Mouse (Mus musculus) gastrocnemius, postnatal 4 days (tissue): ENCODE data around the gene Psmb1. TPM values are rescaled to one million over a fixed set of nuclear protein-coding genes. Genes with fewer than 3 reads are reported as not detected.
"Not testable (repeated sequence)": the region's sequence is repeated elsewhere in the genome, so short reads cannot be mapped to it uniquely, and the experiment has no call there.

Source experiments
- DNase-seq, 2 experiments: peaks; one replicate each; pipeline ENCODE4 v3.0.0; 2021 to 2022; ENCODE audit warnings: low spot score in 2 of 2, mixed read lengths in 2 of 2
- total RNA-seq, 2 experiments: library from RNA; stranded (reverse); gene quantifications; 2 replicates each; pipeline ENCODE4 v1.2.3; 2021

The Psmb1 gene
- total RNA-seq, 2 experiments from 2014 or later: 156 TPM

DNA sequence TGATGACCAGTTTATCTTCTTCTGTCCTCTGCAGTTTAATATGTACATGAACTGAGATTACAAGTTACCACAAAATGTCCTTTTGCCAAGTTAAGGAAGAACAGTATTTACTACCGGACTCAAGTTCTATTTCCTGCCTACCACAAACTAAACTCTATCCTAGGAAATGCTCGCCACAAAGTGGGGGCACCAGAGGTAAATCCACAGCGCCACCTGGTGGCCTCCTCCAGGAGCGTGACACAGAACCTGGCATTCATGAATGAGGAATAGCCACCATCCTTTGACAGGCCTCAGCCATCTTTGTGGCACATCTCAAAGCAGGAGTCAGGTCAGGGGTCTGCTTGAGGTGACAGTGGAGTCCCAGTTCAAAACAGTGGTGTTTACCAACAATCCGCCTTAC is 31.9 kb downstream of the Psmb1 start:
- DNase-seq: peak; percentile 57 to 72

- no peak for DNase-seq
Measured at GRCm38 (mm10) chr17:15461921-15462495, 37.5 kb downstream of the Psmb1 start.

DNA sequence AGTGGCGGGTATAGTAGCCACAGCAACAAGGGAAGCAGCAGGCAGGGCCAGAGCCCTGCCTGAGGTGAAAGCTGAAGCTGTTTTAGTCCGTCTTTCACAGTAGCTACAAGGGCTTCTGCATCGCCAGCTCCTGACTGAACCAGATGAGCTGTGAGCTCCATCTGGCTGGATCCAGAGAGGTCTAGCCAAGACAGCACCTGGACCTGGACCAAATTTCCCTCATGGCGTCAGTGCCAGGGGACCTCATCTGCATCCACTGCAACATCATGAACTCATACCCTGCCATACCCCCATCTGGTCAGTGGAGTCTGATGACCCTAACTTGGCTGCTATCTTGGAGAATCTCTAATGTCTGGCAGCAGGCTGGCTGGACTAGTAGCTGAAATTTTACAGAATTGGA is 39.8 kb downstream of the Psmb1 start:
- DNase-seq: no peak

DNA sequence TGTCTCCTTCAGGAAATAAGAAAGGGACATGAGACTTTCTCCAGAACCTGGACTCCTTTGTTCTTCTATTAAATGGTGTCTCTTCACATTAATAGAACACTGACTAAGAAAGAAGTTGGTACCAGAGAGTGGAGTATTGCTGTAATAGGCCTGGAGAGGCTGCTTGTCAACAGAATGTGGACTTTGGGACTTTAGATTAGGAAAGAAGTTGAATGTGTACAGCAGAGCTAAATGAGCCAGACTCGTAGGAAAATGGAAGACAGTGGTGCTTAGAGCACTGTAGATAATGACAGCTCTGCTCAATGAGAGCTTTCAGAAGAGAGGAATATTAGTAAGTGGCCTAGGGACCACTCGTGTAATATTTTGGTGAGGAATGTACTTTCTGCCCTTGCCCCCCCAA is 43.0 kb downstream of the Psmb1 start:
- DNase-seq: no peak

DNA sequence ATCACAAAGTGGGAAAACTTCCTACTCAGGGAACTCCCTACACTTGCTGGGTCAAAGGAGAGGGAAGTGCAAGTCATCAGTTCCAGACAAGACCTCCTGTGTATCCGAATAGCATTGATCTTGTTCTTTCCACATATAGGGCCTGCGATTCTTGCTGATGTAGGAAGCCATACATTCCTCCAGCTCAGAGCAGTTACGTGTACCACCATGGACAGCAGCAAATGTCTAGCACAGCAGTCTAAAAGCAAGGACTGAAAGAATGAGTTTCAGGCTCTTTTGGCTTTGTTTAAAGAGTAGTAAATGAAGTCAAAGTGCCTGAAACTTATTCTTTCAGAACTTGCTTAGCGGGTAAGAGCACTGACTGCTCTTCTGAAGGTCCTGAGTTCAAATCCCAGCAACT is 44.3 kb downstream of the Psmb1 start:
- DNase-seq: no peak

DNA sequence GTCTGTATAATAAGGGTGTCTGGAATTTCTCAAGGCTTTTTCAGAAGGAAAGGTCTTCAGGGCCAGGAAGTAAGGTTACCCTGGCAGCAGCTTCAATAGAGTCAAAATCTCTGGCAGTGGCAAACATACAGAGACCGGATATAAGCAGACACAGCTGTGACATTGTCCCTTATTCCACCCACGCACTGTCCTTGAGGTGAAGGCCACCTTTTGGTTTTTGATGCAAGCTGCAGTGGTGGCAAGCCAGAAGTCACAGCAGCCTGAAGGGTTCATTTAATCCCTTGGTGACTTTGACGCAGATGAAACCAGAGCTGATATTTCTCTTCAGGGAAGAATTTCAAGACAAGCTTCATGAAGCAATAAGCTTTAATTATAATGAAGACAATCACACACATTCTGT is 49.9 kb downstream of the Psmb1 start:
- DNase-seq: no peak

GRCm38 (mm10) chr17:15449144-15449543 is 50.4 kb downstream of the Psmb1 start:
- DNase-seq: not testable (repeated sequence)

DNA sequence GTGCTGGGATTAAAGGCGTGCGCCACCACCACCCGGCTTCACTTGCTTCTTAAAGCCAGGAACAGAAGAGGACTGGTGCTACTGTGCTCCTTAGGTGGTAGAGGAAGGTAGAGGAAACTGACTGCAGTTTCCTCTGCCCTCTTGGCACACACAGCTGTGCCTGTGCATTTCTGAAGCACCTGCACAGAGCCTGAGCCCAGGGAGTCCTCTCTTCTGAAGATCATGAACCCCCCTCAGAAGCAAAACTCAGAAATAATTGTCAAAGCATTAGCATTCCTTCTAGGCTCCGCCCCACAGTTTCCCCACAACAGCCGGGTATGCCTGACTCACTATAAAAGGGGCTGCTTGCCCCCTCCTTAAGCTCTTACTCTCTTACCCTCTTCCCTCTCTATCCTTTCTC is 51.7 kb downstream of the Psmb1 start:
- DNase-seq: no peak

GRCm38 (mm10) chr17:15445421-15445820 is 54.1 kb downstream of the Psmb1 start:
- no peak for DNase-seq

- DNase-seq: peak in 1 of 2 experiments; percentile 22
Measured at GRCm38 (mm10) chr17:15440463-15441121, 59.0 kb downstream of the Psmb1 start.

- DNase-seq: no peak
Measured at GRCm38 (mm10) chr17:15440067-15440462, 59.5 kb downstream of the Psmb1 start.

DNA sequence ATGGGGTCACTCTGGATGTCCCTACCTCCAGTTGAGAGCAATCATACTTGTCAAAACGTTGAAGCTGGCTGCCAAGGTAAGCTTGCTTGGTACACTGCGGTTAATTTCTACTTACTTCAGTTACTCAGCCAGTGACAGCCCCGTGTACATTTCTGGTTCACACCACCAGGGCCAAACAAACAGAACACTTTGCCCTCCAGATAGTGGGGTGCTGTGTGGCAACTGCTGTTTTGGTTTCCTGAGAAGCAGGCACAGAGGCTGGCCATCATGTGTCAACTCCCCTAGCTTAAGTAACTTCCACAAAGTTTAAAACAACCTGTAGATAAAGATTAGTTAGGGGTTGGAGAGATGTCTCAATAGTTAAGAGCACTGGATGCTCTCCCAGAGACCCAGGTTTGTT is 64.8 kb downstream of the Psmb1 start:
- DNase-seq: no peak

DNA sequence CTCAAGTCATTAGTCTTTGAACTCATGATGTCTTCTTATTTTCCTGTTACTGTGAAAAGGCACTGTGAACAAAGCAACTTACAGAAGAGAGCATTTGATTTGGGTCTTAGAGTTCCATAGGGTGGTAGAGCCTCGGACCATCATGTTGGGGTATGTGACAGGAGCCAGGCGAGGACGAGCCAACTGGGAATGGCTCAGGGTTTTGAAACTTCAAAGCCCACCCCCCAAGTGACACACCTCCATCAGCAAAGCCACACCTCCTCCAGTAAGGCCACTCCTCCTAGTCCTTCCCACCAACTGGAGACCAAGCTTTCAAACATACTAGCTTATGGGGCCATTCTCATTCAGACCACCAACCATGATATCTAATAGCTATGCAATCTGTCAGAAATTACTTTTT is 67.5 kb downstream of the Psmb1 start:
- DNase-seq: no peak

- DNase-seq: no peak
Measured at GRCm38 (mm10) chr17:15431551-15431950, 68.0 kb downstream of the Psmb1 start.

DNA sequence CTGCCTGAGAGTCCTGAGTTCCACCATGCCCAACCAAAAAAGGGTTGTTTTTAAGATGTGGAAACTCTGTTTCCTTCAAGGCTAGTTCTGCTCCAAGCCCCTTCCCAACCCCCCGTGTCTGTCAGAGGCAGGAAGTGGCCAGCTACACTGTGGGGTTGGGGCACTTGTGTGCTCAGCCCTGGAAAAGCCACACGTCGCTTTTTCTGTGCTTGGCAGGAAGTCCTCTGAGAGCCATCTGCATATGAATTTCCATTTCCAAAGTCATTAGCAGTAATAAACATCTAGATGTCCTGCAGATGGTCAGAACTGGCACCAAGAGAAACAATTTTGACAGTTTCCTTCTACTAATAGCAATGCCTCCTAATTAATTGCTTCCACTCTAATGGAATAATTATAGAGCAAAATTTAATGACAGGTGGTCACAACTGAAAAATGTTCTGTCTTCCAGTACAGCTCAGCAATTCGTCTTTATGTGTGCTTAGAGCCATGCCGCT is 68.5 kb downstream of the Psmb1 start:
- DNase-seq: no peak

GRCm38 (mm10) chr17:15429937-15430336 is 69.6 kb downstream of the Psmb1 start:
- DNase-seq: no peak

GRCm38 (mm10) chr17:15429451-15429850 is 70.1 kb downstream of the Psmb1 start:
- no peak for DNase-seq

GRCm38 (mm10) chr17:15425931-15426330 is 73.6 kb downstream of the Psmb1 start:
- no peak for DNase-seq

Other genes starting within 250 kb of the Psmb1 start
- gene Dll1, start 122.9 kb downstream of the Psmb1 start, total RNA-seq: 10 to 100 TPM; 16.7 to 18.7 TPM
- gene Fam120b, start 103.5 kb downstream of the Psmb1 start, total RNA-seq: 10 to 100 TPM; 13.6 to 16.9 TPM
- gene Tbp, start 137 bp upstream of the Psmb1 start, total RNA-seq: 10 to 100 TPM; 16.6 to 17.8 TPM
- gene Pdcd2, start 27.6 kb upstream of the Psmb1 start, total RNA-seq: 10 to 100 TPM; 18.5 to 25.8 TPM
- gene Prdm9, start 64.6 kb upstream of the Psmb1 start, total RNA-seq: 1 to 10 TPM; 3.5 to 5.0 TPM
- gene Chd1, start 205.2 kb upstream of the Psmb1 start, total RNA-seq: 10 to 100 TPM; 22.6 to 27.3 TPM